In genomic region chr10:122983579-122984530, GRCm38 (mm10) we compare ENCODE assay signal across 8 mouse cellular contexts.
DNase-seq lines count a peak whose midpoint lies in the region; ATAC-seq and TF ChIP-seq lines count a peak whose summit lies in the region.

No protein-coding gene starts in this region.

- H3K27ac ChIP-seq in heart, embryonic 14.5 days (replicated peaks in 1 of 2; ENCODE audit: control insufficient read depth in 1 of 2, insufficient read depth in 1 of 2, low read depth in 2 of 2, low read length in 2 of 2), result peak overlapping the region; percentile 72 to 98
- peak overlapping the region; percentile 100 for H3K27ac ChIP-seq in heart, postnatal 0 days (ENCODE audit: low read depth)
- H3K27ac ChIP-seq in midbrain, embryonic 11.5 days (ENCODE audit: low read depth, low read length), result no peak overlapping the region

- H3K4me2 ChIP-seq in heart, embryonic 14.5 days (ENCODE audit: low read length), result peak overlapping the region; percentile 88
- peak overlapping the region; percentile 85 for H3K4me2 ChIP-seq in heart, postnatal 0 days (ENCODE audit: low read depth, low read length)
- H3K4me2 ChIP-seq in midbrain, embryonic 11.5 days, result peak overlapping the region; percentile 68

- H3K4me3 ChIP-seq in heart, embryonic 14.5 days (ENCODE audit: control insufficient read depth in 1 of 2, insufficient read depth in 1 of 2, low read depth in 1 of 2, low read length in 2 of 2), result peak overlapping the region; percentile 52 to 82
- peak overlapping the region; percentile 97 for H3K4me3 ChIP-seq in heart, postnatal 0 days (ENCODE audit: low read depth, low read length)
- H3K4me3 ChIP-seq in midbrain, embryonic 11.5 days (ENCODE audit: low read depth, low read length), result peak overlapping the region; percentile 89

- peaks cover 2 to 37% of the 10 kb centered on the region in 2 experiments for H3K4me1 ChIP-seq in heart, embryonic 14.5 days (ENCODE audit: control insufficient read depth in 2 of 2, insufficient read depth in 2 of 2, low read length in 2 of 2)
- H3K4me1 ChIP-seq in heart, postnatal 0 days (ENCODE audit: control insufficient read depth, insufficient read depth), result peaks cover 28% of the 10 kb centered on the region
- H3K4me1 ChIP-seq in midbrain, embryonic 11.5 days (ENCODE audit: control insufficient read depth, insufficient read depth, low read length), result peaks cover 18% of the 10 kb centered on the region

- intact Hi-C loops in heart, postnatal 36 days (cut with DNase I), result loop anchor here (2.0 kb wide), 3 partner anchors 17 to 89 kb away; no protein-coding TSS in a partner anchor

- H3K9ac ChIP-seq in heart, embryonic 14.5 days (ENCODE audit: low read length), result peak overlapping the region; percentile 98
- H3K9ac ChIP-seq in heart, postnatal 0 days (replicated peaks; ENCODE audit: low read depth, low read length), result peak overlapping the region; percentile 99
- H3K9ac ChIP-seq in midbrain, embryonic 11.5 days (ENCODE audit: low read length), result peak overlapping the region; percentile 100

- no peak for TF ChIP-seq CTCF in heart, postnatal 0 days (IDR thresholded peaks at IDR 0.05; ENCODE audit: low read depth)

- 22% methylated on average over 10 of the region's 10 CpGs for WGBS in heart, embryonic 14.5 days
- WGBS in heart, postnatal 0 days, result 15% methylated on average over 10 of the region's 10 CpGs
- WGBS in midbrain, embryonic 11.5 days, result 55% methylated on average over 10 of the region's 10 CpGs

- H3K27me3 ChIP-seq in heart, embryonic 14.5 days (ENCODE audit: control insufficient read depth, insufficient read depth, low read length), result no peaks in the 10 kb centered on the region
- no peaks in the 10 kb centered on the region for H3K27me3 ChIP-seq in heart, postnatal 0 days (ENCODE audit: control insufficient read depth, insufficient read depth, low read length)
- no peaks in the 10 kb centered on the region for H3K27me3 ChIP-seq in midbrain, embryonic 11.5 days (ENCODE audit: control insufficient read depth, insufficient read depth, low read length)

- TF ChIP-seq EP300 in heart, postnatal 0 days (IDR thresholded peaks at IDR 0.05; ENCODE audit: low read depth), result no peak

- no peak for DNase-seq in heart, postnatal 36 days
- peak; percentile 37 for DNase-seq in MN1 (ENCODE audit: low spot score)
- peak; percentile 48 for DNase-seq in heart, postnatal 0 days (ENCODE audit: low spot score)
- DNase-seq in midbrain, embryonic 11.5 days (ENCODE audit: low spot score, missing footprints), result peak; percentile 89
- no peak for DNase-seq in cerebellum, adult 9-10 months
- no peak for DNase-seq in cerebellum, postnatal 10 days
- no peak for DNase-seq in cerebellum, adult 11 months

- peaks cover 27% of the 10 kb centered on the region for H3K36me3 ChIP-seq in heart, embryonic 14.5 days (ENCODE audit: control insufficient read depth, insufficient read depth, low read length)
- H3K36me3 ChIP-seq in heart, postnatal 0 days (replicated peaks; ENCODE audit: control insufficient read depth, insufficient read depth, low read length), result peaks cover 12% of the 10 kb centered on the region; the same call in 1 of the 2 replicates
- H3K36me3 ChIP-seq in midbrain, embryonic 11.5 days (ENCODE audit: control insufficient read depth, insufficient read depth, low read length), result peaks cover 3% of the 10 kb centered on the region; the same call in 1 of the 2 replicates

- ATAC-seq in heart, embryonic 14.5 days (ENCODE audit: insufficient number of reproducible peaks, insufficient read depth, low FRiP score, low read depth), result no peak
- ATAC-seq in heart, postnatal 0 days (ENCODE audit: insufficient read depth, low read depth), result no peak
- ATAC-seq in midbrain, embryonic 11.5 days (ENCODE audit: low FRiP score), result no peak

- no peaks in the 10 kb centered on the region for H3K9me3 ChIP-seq in heart, embryonic 14.5 days (ENCODE audit: control insufficient read depth, low read length)
- H3K9me3 ChIP-seq in heart, postnatal 0 days (replicated peaks; ENCODE audit: control insufficient read depth, low read length), result no peaks in the 10 kb centered on the region
- no peaks in the 10 kb centered on the region for H3K9me3 ChIP-seq in midbrain, embryonic 11.5 days (ENCODE audit: control insufficient read depth, low read length)

Comparison
In these comparisons a context has a peak if more than half of its experiments do, and no peak if none do; other contexts are left out.
1. DNase-seq: peak in MN1 (single experiment), heart, postnatal 0 days (single experiment) and midbrain, embryonic 11.5 days (single experiment); none in heart, postnatal 36 days (0 of 2), cerebellum, adult 9-10 months (single experiment), cerebellum, postnatal 10 days (0 of 2) and cerebellum, adult 11 months (single experiment).
2. Peak in every context shown above with its lines, with median percentiles within 50 percentile points of each other: H3K4me2 ChIP-seq, H3K4me3 ChIP-seq and H3K9ac ChIP-seq.